Mouse (Mus musculus): Measurements from ENCODE around the gene Hspa12a. TPM values are rescaled to one million over a fixed set of nuclear protein-coding genes. Genes with fewer than 3 reads are reported as not detected.
A peak's percentile ranks its signal among the peaks of the same experiment; 100 is the strongest.

Gene Hspa12a
- polyA plus RNA-seq, 1 experiment from 2014 or later: 6.5 TPM

DNA sequence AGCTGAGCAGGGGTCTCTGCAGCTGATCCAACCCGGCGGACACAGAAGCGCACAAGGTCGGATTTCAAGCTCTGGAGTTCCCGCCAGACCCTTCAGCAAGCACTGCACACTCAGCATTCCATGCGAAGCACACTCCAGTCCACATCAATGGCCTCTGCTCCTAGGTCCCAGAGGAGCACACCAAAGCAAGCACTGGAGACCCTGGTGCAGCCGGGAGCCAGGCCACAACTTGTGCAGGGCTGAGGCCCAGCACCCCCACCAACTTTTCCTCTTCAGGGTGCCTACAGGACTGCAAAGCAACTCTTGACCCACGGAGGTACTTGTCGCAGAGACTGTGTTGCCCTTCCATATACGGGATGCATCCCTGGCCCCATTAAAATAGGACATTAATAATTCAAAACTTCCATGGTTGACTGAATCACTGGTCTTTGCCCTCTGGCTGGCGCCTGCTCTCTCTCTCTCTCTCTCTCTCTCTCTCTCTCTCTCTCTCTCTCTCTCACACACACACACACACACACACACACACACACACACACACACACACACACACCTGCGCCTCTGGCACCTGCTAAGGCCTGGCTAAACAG is 82.2 kb downstream of the Hspa12a start:
- no peak overlapping the region for H3K27ac ChIP-seq (ENCODE audit: low read depth, low read length)
- H3K9me3 ChIP-seq (ENCODE audit: control insufficient read depth, low read length): no peaks in the 10 kb centered on the region; the same call in 1 of the 2 replicates
- ATAC-seq (replicated peaks; ENCODE audit: low FRiP score) (no peak), DNase-seq (ENCODE audit: low spot score) (no peak)
- H3K27me3 ChIP-seq (ENCODE audit: control insufficient read depth, insufficient read depth, low read length): peaks cover 4% of the 10 kb centered on the region
- H3K4me2 ChIP-seq (ENCODE audit: low read depth, low read length, severe bottlenecking): peak overlapping the region; percentile 93
- H3K4me1 ChIP-seq (replicated peaks; ENCODE audit: control insufficient read depth, insufficient read depth, low read length): peaks cover 8% of the 10 kb centered on the region; the same call in 1 of the 2 replicates
- WGBS: 19% methylated on average over 12 of the region's 12 CpGs
- peak overlapping the region; percentile 52 for H3K4me3 ChIP-seq (ENCODE audit: low read depth, low read length)
- no peak overlapping the region for H3K9ac ChIP-seq (ENCODE audit: low read length)
- H3K36me3 ChIP-seq (ENCODE audit: control insufficient read depth, insufficient read depth, low read length): no peaks in the 10 kb centered on the region

- H3K36me3 ChIP-seq (ENCODE audit: control insufficient read depth, insufficient read depth, low read length): no peaks in the 10 kb centered on the region
- WGBS: under 1% methylated on average over 46 of the region's 46 CpGs
- peaks cover 8% of the 10 kb centered on the region; the same call in 1 of the 2 replicates for H3K4me1 ChIP-seq (replicated peaks; ENCODE audit: control insufficient read depth, insufficient read depth, low read length)
Measured at GRCm38 (mm10) chr19:58860255-58861173, 82.9 kb downstream of the Hspa12a start.

GRCm38 (mm10) chr19:58859831-58860254 is 83.6 kb downstream of the Hspa12a start:
- H3K27me3 ChIP-seq (ENCODE audit: control insufficient read depth, insufficient read depth, low read length): peaks cover 4% of the 10 kb centered on the region
- H3K36me3 ChIP-seq (ENCODE audit: control insufficient read depth, insufficient read depth, low read length): no peaks in the 10 kb centered on the region
- WGBS: 3% methylated on average over 14 of the region's 14 CpGs
- DNase-seq (ENCODE audit: low spot score) (no peak), ATAC-seq (replicated peaks; ENCODE audit: low FRiP score) (0 out of 2 replicates have a peak, but pooled peaks have one; percentile 16)
- H3K4me2 ChIP-seq (ENCODE audit: low read depth, low read length, severe bottlenecking): peak overlapping the region; percentile 93
- peak overlapping the region; percentile 52 for H3K4me3 ChIP-seq (ENCODE audit: low read depth, low read length)
- H3K4me1 ChIP-seq (replicated peaks; ENCODE audit: control insufficient read depth, insufficient read depth, low read length): peaks cover 8% of the 10 kb centered on the region; the same call in 1 of the 2 replicates
- peak overlapping the region; percentile 60 for H3K9ac ChIP-seq (ENCODE audit: low read length)
- H3K9me3 ChIP-seq (ENCODE audit: control insufficient read depth, low read length): no peaks in the 10 kb centered on the region; the same call in 1 of the 2 replicates
- no peak overlapping the region for H3K27ac ChIP-seq (ENCODE audit: low read depth, low read length)

More at GRCm38 (mm10) chr19:58860255-58861173, 82.9 kb downstream of the Hspa12a start:
- peak overlapping the region; percentile 60 for H3K9ac ChIP-seq (ENCODE audit: low read length)
- H3K9me3 ChIP-seq (ENCODE audit: control insufficient read depth, low read length): no peaks in the 10 kb centered on the region; the same call in 1 of the 2 replicates
- peak; percentile 91 for DNase-seq (ENCODE audit: low spot score)
- H3K27me3 ChIP-seq (ENCODE audit: control insufficient read depth, insufficient read depth, low read length): peaks cover 4% of the 10 kb centered on the region
- H3K4me3 ChIP-seq (ENCODE audit: low read depth, low read length): peak overlapping the region; percentile 52
- ATAC-seq (replicated peaks; ENCODE audit: low FRiP score): peak; percentile 93
- H3K27ac ChIP-seq (ENCODE audit: low read depth, low read length): no peak overlapping the region
- peak overlapping the region; percentile 93 for H3K4me2 ChIP-seq (ENCODE audit: low read depth, low read length, severe bottlenecking)

- peak overlapping the region; percentile 60; the same call in 1 of the 2 replicates for H3K9ac ChIP-seq (ENCODE audit: low read length)
Measured at GRCm38 (mm10) chr19:58859357-58859756, 84.1 kb downstream of the Hspa12a start.

GRCm38 (mm10) chr19:58856129-58856855 is 87.2 kb downstream of the Hspa12a start:
- peaks cover 8% of the 10 kb centered on the region; the same call in 1 of the 2 replicates for H3K4me1 ChIP-seq (replicated peaks; ENCODE audit: control insufficient read depth, insufficient read depth, low read length)
- no peak overlapping the region for H3K9ac ChIP-seq (ENCODE audit: low read length)
- H3K4me2 ChIP-seq (ENCODE audit: low read depth, low read length, severe bottlenecking): no peak overlapping the region
- H3K36me3 ChIP-seq (ENCODE audit: control insufficient read depth, insufficient read depth, low read length): no peaks in the 10 kb centered on the region
- no peak overlapping the region for H3K27ac ChIP-seq (ENCODE audit: low read depth, low read length)
- DNase-seq (ENCODE audit: low spot score): no peak
- peaks cover 4% of the 10 kb centered on the region for H3K27me3 ChIP-seq (ENCODE audit: control insufficient read depth, insufficient read depth, low read length)
- H3K4me3 ChIP-seq (ENCODE audit: low read depth, low read length): no peak overlapping the region
- no peak for ATAC-seq (replicated peaks; ENCODE audit: low FRiP score)
- WGBS: 82% methylated on average over 9 of the region's 9 CpGs
- H3K9me3 ChIP-seq (ENCODE audit: control insufficient read depth, low read length): no peaks in the 10 kb centered on the region

More at GRCm38 (mm10) chr19:58859357-58859756, 84.1 kb downstream of the Hspa12a start:
- H3K4me2 ChIP-seq (ENCODE audit: low read depth, low read length, severe bottlenecking): peak overlapping the region; percentile 93
- peaks cover 8% of the 10 kb centered on the region; the same call in 1 of the 2 replicates for H3K4me1 ChIP-seq (replicated peaks; ENCODE audit: control insufficient read depth, insufficient read depth, low read length)
- H3K27me3 ChIP-seq (ENCODE audit: control insufficient read depth, insufficient read depth, low read length): peaks cover 4% of the 10 kb centered on the region
- ATAC-seq (replicated peaks; ENCODE audit: low FRiP score) (no peak), DNase-seq (ENCODE audit: low spot score) (no peak)
- 7% methylated on average over 6 of the region's 6 CpGs for WGBS
- H3K9me3 ChIP-seq (ENCODE audit: control insufficient read depth, low read length): no peaks in the 10 kb centered on the region; the same call in 1 of the 2 replicates
- H3K27ac ChIP-seq (ENCODE audit: low read depth, low read length): no peak overlapping the region
- peak overlapping the region; percentile 52 for H3K4me3 ChIP-seq (ENCODE audit: low read depth, low read length)
- no peaks in the 10 kb centered on the region for H3K36me3 ChIP-seq (ENCODE audit: control insufficient read depth, insufficient read depth, low read length)

GRCm38 (mm10) chr19:58854899-58855298 is 88.6 kb downstream of the Hspa12a start:
- no peak overlapping the region for H3K4me2 ChIP-seq (ENCODE audit: low read depth, low read length, severe bottlenecking)
- no peaks in the 10 kb centered on the region for H3K9me3 ChIP-seq (ENCODE audit: control insufficient read depth, low read length)
- no peak overlapping the region for H3K4me3 ChIP-seq (ENCODE audit: low read depth, low read length)
- no peak overlapping the region for H3K27ac ChIP-seq (ENCODE audit: low read depth, low read length)
- peaks cover 4% of the 10 kb centered on the region for H3K27me3 ChIP-seq (ENCODE audit: control insufficient read depth, insufficient read depth, low read length)
- no peak for DNase-seq (ENCODE audit: low spot score)
- H3K4me1 ChIP-seq (replicated peaks; ENCODE audit: control insufficient read depth, insufficient read depth, low read length): peaks cover 5% of the 10 kb centered on the region; the same call in 1 of the 2 replicates
- 70% methylated on average over 3 of the region's 3 CpGs for WGBS
- no peak overlapping the region for H3K9ac ChIP-seq (ENCODE audit: low read length)
- no peak for ATAC-seq (replicated peaks; ENCODE audit: low FRiP score)
- no peaks in the 10 kb centered on the region for H3K36me3 ChIP-seq (ENCODE audit: control insufficient read depth, insufficient read depth, low read length)

DNA sequence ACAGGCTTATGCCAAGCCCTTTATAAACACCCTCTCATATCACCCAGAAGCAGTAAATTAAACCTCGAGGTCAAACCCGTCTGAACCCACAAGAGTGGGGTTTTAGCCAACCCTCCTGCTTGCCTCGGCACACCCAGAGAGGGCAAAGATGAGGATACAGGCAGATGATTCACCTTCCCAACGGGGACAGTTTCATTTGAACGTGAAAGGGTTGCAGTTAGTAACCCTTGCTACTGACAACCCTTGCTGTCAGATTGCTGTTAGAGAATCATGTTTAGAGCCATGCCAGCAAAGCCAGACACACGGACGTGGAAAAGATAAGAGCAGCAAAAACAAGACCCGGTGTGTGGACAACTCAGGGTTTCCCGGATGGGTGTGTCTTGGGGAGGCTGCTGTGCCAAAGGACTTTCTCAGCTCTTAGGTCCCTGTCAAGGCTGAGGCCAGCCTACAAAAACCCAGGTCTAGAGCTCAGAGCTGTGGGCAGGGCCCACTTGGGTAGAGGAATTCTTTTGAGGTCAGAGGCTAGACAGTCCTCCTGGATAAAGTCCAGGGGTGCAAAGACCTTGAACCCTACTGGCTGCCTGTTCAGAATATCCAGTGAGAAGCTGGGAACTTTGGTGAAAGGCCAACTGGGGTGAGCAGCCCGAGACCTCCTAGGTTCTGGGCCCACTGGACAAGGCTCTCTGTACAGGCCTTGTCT is 90.3 kb downstream of the Hspa12a start:
- Histone ChIP-seq H3K9me3 (ENCODE audit: control insufficient read depth, low read length) (no peaks in the 10 kb centered on the region), H3K9ac (ENCODE audit: low read length) (no peak overlapping the region), H3K36me3 (ENCODE audit: control insufficient read depth, insufficient read depth, low read length) (no peaks in the 10 kb centered on the region), H3K4me3 (ENCODE audit: low read depth, low read length) (no peak overlapping the region), H3K4me1 (replicated peaks; ENCODE audit: control insufficient read depth, insufficient read depth, low read length) (no peaks in the 10 kb centered on the region), H3K27ac (ENCODE audit: low read depth, low read length) (no peak overlapping the region), H3K4me2 (ENCODE audit: low read depth, low read length, severe bottlenecking) (no peak overlapping the region), H3K27me3 (ENCODE audit: control insufficient read depth, insufficient read depth, low read length) (no peaks in the 10 kb centered on the region)
- ATAC-seq (replicated peaks; ENCODE audit: low FRiP score): no peak
- 87% methylated on average over 10 of the region's 10 CpGs for WGBS
- DNase-seq (ENCODE audit: low spot score): no peak
